Mouse (Mus musculus) spleen, postnatal 36 days (tissue): Measurements from ENCODE around the gene Olfr1009.
"Not testable (repeated sequence)": the region's sequence is repeated elsewhere in the genome, so short reads cannot be mapped to it uniquely, and the experiment has no call there.

Source experiments
- DNase-seq, 2 experiments: peaks; one replicate each; pipeline ENCODE4 v3.0.0; 2022; ENCODE audit warnings: low spot score in 2 of 2, mixed read lengths in 1 of 2

Olfr1009 gene

DNA sequence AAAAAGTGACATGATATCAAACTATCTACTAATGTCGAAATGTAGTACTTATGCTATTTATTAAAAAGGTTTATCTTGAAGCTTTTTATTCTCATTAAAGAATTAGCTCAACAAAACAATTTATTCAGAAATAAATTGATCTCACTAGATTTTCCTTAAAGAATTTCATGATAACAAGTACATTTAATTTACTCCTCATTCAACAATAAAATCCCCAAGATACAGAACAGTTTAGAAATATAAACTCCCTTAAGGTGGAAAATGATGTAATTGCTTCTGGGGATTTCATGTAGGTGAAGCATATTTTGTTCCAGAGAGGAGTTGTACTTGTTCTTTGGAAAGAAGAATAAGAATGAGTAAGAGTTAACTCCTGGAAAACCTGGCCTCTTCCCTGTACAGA is at the start of gene Olfr1009:
Gene Olfr1009, plus strand, starts transcription at position 301 of the 400 bp plus-strand sequence.
- no peak for DNase-seq

GRCm38 (mm10) chr2:85678667-85679066 is 36.6 kb upstream of the Olfr1009 start, which contains the start of gene Olfr1006:
Gene Olfr1006, minus strand, starts transcription at chr2:85678767.
- no peak for DNase-seq

DNA sequence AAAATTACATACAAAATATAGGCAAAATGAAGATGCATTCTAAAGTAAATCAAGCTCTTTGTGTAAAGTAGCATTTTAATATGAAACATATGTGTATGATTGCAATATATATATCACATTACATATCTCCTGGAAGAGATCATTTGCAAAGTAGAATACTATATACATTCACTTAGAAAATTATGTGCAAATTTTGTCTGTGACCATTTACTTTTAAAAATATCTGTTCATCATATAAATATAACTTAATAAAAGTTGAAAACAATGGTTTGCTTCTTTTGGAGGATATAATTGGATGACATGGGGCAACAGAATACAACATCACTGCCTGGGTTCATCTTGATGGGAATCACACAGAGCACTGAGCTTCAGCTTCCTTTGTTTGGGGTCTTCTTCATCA is 26.1 kb upstream of the Olfr1009 start, which contains the start of gene Olfr1008:
Gene Olfr1008, plus strand, starts transcription at position 301 of the 400 bp plus-strand sequence.
- DNase-seq, result no peak

DNA sequence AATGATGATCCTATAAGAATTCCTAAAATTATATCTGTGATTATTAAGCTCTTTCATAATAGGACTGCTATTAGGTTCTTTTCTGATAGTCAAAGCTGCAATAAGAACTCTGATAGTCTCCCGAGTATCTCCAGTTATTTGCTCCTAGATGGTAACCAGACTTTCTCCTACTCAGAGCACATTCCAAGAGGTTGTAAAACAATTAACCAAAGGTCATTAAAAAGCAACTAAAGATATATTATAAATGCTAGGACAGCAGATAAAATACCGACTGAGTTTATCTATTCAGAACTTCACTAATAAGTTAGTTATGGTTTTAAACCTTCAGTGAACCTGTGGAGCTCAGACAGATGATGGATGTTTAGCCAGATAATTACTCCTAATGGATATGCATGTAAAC is 4.5 kb upstream of the Olfr1009 start:
- not testable (repeated sequence) for DNase-seq

- DNase-seq, result no peak
These were observed 4.1 kb upstream of the Olfr1009 start for GRCm38 (mm10) chr2:85711159-85711558.

GRCm38 (mm10) chr2:85725793-85726192 is 10.6 kb downstream of the Olfr1009 start:
- no peak for DNase-seq

DNA sequence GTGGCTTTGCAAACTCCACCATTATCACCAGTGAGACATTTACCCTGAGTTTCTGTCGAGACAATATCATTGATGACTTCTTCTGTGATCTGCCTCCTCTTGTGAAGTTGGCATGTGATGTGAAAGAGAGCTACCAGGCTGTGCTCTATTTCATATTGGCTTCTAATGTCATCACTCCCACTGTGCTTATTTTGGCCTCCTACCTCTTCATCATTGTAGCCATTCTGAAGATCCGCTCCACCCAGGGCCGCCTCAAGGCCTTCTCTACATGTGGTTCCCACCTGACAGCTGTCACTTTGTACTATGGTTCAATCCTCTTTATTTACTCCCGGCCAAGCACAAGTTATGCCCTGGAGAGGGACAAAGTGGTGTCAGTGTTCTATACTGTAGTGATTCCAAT is 38.6 kb downstream of the Olfr1009 start:
- DNase-seq, result no peak

DNA sequence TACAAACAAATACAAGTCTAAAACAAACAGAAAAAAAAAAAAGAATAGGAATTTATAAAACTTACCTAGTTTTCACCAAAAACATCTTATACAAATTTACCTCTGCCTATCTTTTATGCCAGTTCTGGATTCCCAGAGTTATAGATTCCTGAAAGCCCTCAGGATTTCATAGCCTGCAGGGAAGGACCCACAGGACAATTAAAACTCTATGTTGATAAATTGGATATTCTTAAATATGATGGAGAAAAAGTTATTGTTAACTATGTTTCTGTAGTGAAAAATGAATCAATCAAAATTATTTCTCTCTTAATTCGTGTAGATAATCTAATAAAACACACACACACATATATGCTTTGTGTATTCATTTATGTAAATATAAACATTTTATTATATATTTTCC is 47.4 kb downstream of the Olfr1009 start, which contains the start of gene Olfr1012:
Gene Olfr1012, minus strand, starts transcription at position 101 of the 400 bp plus-strand sequence.
- DNase-seq, result no peak

GRCm38 (mm10) chr2:85766798-85767197 is 51.6 kb downstream of the Olfr1009 start, which contains the start of gene Olfr1013:
Gene Olfr1013, plus strand, starts transcription at chr2:85767098.
- no peak for DNase-seq

- DNase-seq, result no peak
These were observed 57.2 kb downstream of the Olfr1009 start, which contains the start of gene Olfr1014 for GRCm38 (mm10) chr2:85772413-85772812. Gene Olfr1014, plus strand, starts transcription at chr2:85772713.
